Mouse (Mus musculus): ENCODE results near the gene Specc1l.

DNA sequence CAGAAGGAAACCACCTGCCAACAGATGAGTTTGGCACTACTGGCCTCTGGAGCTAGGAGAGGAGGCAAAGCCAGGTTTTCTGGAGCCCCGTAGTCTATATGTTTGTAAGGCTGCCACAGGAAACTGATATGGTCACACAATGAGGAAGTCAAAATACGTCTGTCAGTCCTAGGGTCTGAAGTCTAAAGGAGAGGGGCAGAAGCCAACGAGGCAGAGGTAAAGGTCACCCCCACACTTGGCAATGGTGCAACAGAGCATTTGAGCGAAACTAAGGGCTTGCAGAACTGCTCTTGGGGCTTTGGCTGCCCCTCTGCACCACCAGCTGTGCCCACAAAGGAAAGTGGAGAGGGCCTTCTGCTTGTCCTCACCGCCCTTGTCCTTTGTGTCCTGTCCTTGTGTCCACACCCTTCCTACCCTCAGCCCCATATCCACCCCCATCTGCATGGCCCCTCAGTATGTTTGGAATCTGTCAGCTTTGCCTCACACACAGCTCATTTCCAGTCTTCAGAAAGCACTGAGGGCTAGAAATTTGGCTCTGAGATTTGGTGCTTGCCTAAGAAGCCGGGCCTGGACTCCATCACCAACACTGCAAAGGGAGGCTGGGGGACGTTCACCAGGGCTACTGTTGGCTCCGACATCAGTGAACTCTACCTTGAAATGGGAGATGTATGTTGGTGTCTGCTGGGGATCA, 24.4 kb upstream of the Specc1l start:
- TF ChIP-seq GATA1 (IDR thresholded peaks at IDR 0.05; ENCODE audit: borderline replicate concordance, low read length) (no peak), FLI1 (IDR thresholded peaks at IDR 0.05; ENCODE audit: low read length) (no peak)

All from megakaryocyte, embryonic 14.5 days (primary cell).